8 mouse cellular contexts compared by ENCODE assay signal in genomic region chr16:33739802-33740201, GRCm38 (mm10). TPM values are rescaled to one million over a fixed set of nuclear protein-coding genes. Genes with fewer than 3 reads are reported as not detected.
DNase-seq lines count a peak whose midpoint lies in the region; ATAC-seq and TF ChIP-seq lines count a peak whose summit lies in the region.
"Had no signal": no experiment of that assay in that cellular context is flagged by ENCODE, and none has a peak within 500 bp of the region (broad histone marks: within the 10 kb centered on the region; RNA-seq: fewer than 3 reads in every experiment).

No protein-coding gene starts in this region.

- no peaks in the 10 kb centered on the region for H3K36me3 ChIP-seq in MEL (ENCODE audit: control insufficient read depth in 1 of 2, insufficient read depth in 2 of 2, low read length in 2 of 2)
- peaks cover 41% of the 10 kb centered on the region for H3K36me3 ChIP-seq in forebrain, embryonic 12.5 days (replicated peaks)
- no peaks in the 10 kb centered on the region for H3K36me3 ChIP-seq in hindbrain, embryonic 11.5 days (ENCODE audit: control insufficient read depth, insufficient read depth, low read length)

- no peak for TF ChIP-seq POLR2A in MEL (IDR thresholded peaks at IDR 0.05; ENCODE audit: control insufficient read depth in 1 of 2, insufficient read depth in 1 of 2, low read depth in 1 of 2, low read length in 2 of 2, poor library complexity in 1 of 2)

- peak; percentile 51 for DNase-seq in MEL (ENCODE audit: low read depth, low spot score)
- DNase-seq in brain, adult 2 months (ENCODE audit: low read depth, low spot score), result peak; percentile 98
- peak; percentile 62 for DNase-seq in hindbrain, embryonic 11.5 days (ENCODE audit: low spot score)
- DNase-seq in layer of hippocampus, adult 9-11 months, result peak; percentile 77
- DNase-seq in lung, postnatal 4 days, result peak; percentile 62 to 68
- DNase-seq in right cerebral cortex, postnatal 10 days (ENCODE audit: low spot score in 2 of 2), result peak; percentile 85 to 86

- no peaks in the 10 kb centered on the region for H3K79me2 ChIP-seq in MEL (ENCODE audit: control insufficient read depth, insufficient read depth, low read length, poor library complexity)

- H3K9ac ChIP-seq in MEL (ENCODE audit: control insufficient read depth, low read depth, low read length, poor library complexity, severe bottlenecking), result no peak overlapping the region
- no peak overlapping the region for H3K9ac ChIP-seq in forebrain, embryonic 12.5 days
- no peak overlapping the region for H3K9ac ChIP-seq in hindbrain, embryonic 11.5 days (ENCODE audit: low read depth, low read length)

- no peaks in the 10 kb centered on the region for H3K27me3 ChIP-seq in MEL (ENCODE audit: control insufficient read depth in 1 of 2, insufficient read depth in 2 of 2, low read length in 2 of 2)
- H3K27me3 ChIP-seq in forebrain, embryonic 12.5 days, result no peaks in the 10 kb centered on the region
- no peaks in the 10 kb centered on the region for H3K27me3 ChIP-seq in hindbrain, embryonic 11.5 days (ENCODE audit: control insufficient read depth, insufficient read depth, low read length)

- no peaks in the 10 kb centered on the region for H3K9me3 ChIP-seq in MEL (replicated peaks; ENCODE audit: insufficient read depth, low read length)
- H3K9me3 ChIP-seq in forebrain, embryonic 12.5 days, result no peaks in the 10 kb centered on the region
- H3K9me3 ChIP-seq in hindbrain, embryonic 11.5 days (ENCODE audit: control insufficient read depth, low read length), result no peaks in the 10 kb centered on the region

- peak; percentile 62; the same call in 1 of the 2 replicates for ATAC-seq in forebrain, embryonic 12.5 days (ENCODE audit: low FRiP score)
- peak; percentile 40; the same call in 1 of the 2 replicates for ATAC-seq in hindbrain, embryonic 11.5 days (ENCODE audit: low FRiP score)

- peak; percentile 38 to 72 (median 66) for TF ChIP-seq CTCF in MEL (IDR thresholded peaks at IDR 0.05 in 2 of 3, conservative IDR thresholded peaks at IDR 0.05 in 1 of 3; ENCODE audit: control insufficient read depth in 1 of 3, insufficient read depth in 1 of 3, low read depth in 2 of 3, low read length in 3 of 3, poor library complexity in 1 of 3, severe bottlenecking in 1 of 3)

- peak; percentile 79 for TF ChIP-seq RAD21 in MEL (IDR thresholded peaks at IDR 0.05; ENCODE audit: low read depth, low read length)

- no peak overlapping the region for H3K27ac ChIP-seq in MEL (ENCODE audit: control insufficient read depth, low read depth, low read length)
- H3K27ac ChIP-seq in forebrain, embryonic 12.5 days, result peak overlapping the region; percentile 42; the same call in 1 of the 2 replicates
- H3K27ac ChIP-seq in hindbrain, embryonic 11.5 days (ENCODE audit: low read depth, low read length), result no peak overlapping the region

- no peak overlapping the region for H3K4me2 ChIP-seq in forebrain, embryonic 12.5 days
- H3K4me2 ChIP-seq in hindbrain, embryonic 11.5 days (replicated peaks; ENCODE audit: low read depth, low read length), result no peak overlapping the region

- H3K4me1 ChIP-seq in MEL (ENCODE audit: control insufficient read depth in 1 of 2, insufficient read depth in 2 of 2, low read length in 2 of 2), result no peaks in the 10 kb centered on the region
- peaks cover 69% of the 10 kb centered on the region for H3K4me1 ChIP-seq in forebrain, embryonic 12.5 days
- H3K4me1 ChIP-seq in hindbrain, embryonic 11.5 days (replicated peaks; ENCODE audit: control insufficient read depth, insufficient read depth, low read length), result peaks cover 10% of the 10 kb centered on the region

- WGBS in forebrain, embryonic 12.5 days, result 41% methylated on average over 3 of the region's 3 CpGs
- 59% methylated on average over 3 of the region's 3 CpGs for WGBS in hindbrain, embryonic 11.5 days

- no peak overlapping the region for H3K4me3 ChIP-seq in MEL (ENCODE audit: control insufficient read depth in 1 of 2, insufficient read depth in 1 of 2, low read depth in 2 of 2, low read length in 2 of 2)
- no peak overlapping the region for H3K4me3 ChIP-seq in forebrain, embryonic 12.5 days (replicated peaks)
- no peak overlapping the region for H3K4me3 ChIP-seq in hindbrain, embryonic 11.5 days (ENCODE audit: low read depth, low read length)

- TF ChIP-seq EP300 in MEL (IDR thresholded peaks at IDR 0.05; ENCODE audit: low read depth in 1 of 2, low read length in 2 of 2), result no peak

TF ChIP-seq in MEL, 35 proteins besides CTCF, POLR2A, EP300 and RAD21:
- TF ChIP-seq ZC3H11A (IDR thresholded peaks at IDR 0.05; ENCODE audit: low read depth, low read length) (peak; percentile 59), POLR2AphosphoS5 (IDR thresholded peaks at IDR 0.05; ENCODE audit: borderline replicate concordance, low read depth, low read length) (no peak), SMC3 (IDR thresholded peaks at IDR 0.05; ENCODE audit: low read depth, low read length) (peak; percentile 74)

RNA-seq across cellular contexts. Expression of gene Muc13, which starts 54.0 kb away (rescaled TPM):
- total RNA-seq in MEL (2012; rRNA removed), result 59.5 and 60.4 TPM in 2 replicates
- polyA plus RNA-seq in MEL (2012; ENCODE audit: insufficient read depth in 1 of 2, insufficient read length in 2 of 2, low read depth in 1 of 2, low replicate concordance in 2 of 2, missing spikeins in 1 of 2), result 100 to 1,000 TPM in 1 of 2 experiments, not detected in 1; 129 TPM
- 0.13 TPM in 1 of 2 replicates, not detected in the other for polyA plus RNA-seq in forebrain, embryonic 12.5 days (2016; fragmentation: Nextera tagmentation; extraction: Ambion mirVana)
- 0.08 and 0.14 TPM in 2 replicates for polyA plus RNA-seq in hindbrain, embryonic 11.5 days (2014; fragmentation: Nextera tagmentation; extraction: Ambion mirVana)
- total RNA-seq: layer of hippocampus, postnatal 25 days had no signal

RNA-seq across cellular contexts. Expression of gene Heg1, which starts 55.6 kb away (rescaled TPM):
- total RNA-seq in MEL (2012; rRNA removed), result 4.1 and 4.5 TPM in 2 replicates
- 10 to 100 TPM in 1 of 2 experiments, 1 to 10 TPM in 1; 6.9 to 72.0 TPM for polyA plus RNA-seq in MEL (2012; ENCODE audit: insufficient read depth in 1 of 2, insufficient read length in 2 of 2, low read depth in 1 of 2, low replicate concordance in 2 of 2, missing spikeins in 1 of 2)
- 36.5 and 37.7 TPM in 2 replicates for polyA plus RNA-seq in forebrain, embryonic 12.5 days (2016; fragmentation: Nextera tagmentation; extraction: Ambion mirVana)
- 22.8 and 23.4 TPM in 2 replicates for polyA plus RNA-seq in hindbrain, embryonic 11.5 days (2014; fragmentation: Nextera tagmentation; extraction: Ambion mirVana)
